Mouse (Mus musculus): ENCODE results near the gene Ttpal.

The Ttpal gene

GRCm38 (mm10) chr2:163602101-163602971 lies at the start of gene Ttpal:
Gene Ttpal (plus strand): TSS chr2:163602314.
- no peak for DNase-seq (ENCODE audit: low read depth)

- DNase-seq (ENCODE audit: low read depth), result no peak
Measured at GRCm38 (mm10) chr2:163552518-163552929, 49.6 kb upstream of the Ttpal start.

GRCm38 (mm10) chr2:163554425-163554982 lies 47.6 kb upstream of the Ttpal start:
- DNase-seq (ENCODE audit: low read depth), result no peak

- no peak for DNase-seq (ENCODE audit: low read depth)
Measured at GRCm38 (mm10) chr2:163554996-163555395, 47.1 kb upstream of the Ttpal start.

- DNase-seq (ENCODE audit: low read depth), result no peak
Measured at GRCm38 (mm10) chr2:163555417-163555816, 46.7 kb upstream of the Ttpal start.

GRCm38 (mm10) chr2:163558548-163558947 lies 43.6 kb upstream of the Ttpal start:
- no peak for DNase-seq (ENCODE audit: low read depth)

- DNase-seq (ENCODE audit: low read depth), result no peak
Measured at GRCm38 (mm10) chr2:163559236-163559635, 42.9 kb upstream of the Ttpal start.

- no peak for DNase-seq (ENCODE audit: low read depth)
Measured at GRCm38 (mm10) chr2:163560247-163560646, 41.9 kb upstream of the Ttpal start.

- no peak for DNase-seq (ENCODE audit: low read depth)
Measured at GRCm38 (mm10) chr2:163561258-163561948, 40.7 kb upstream of the Ttpal start.

- no peak for DNase-seq (ENCODE audit: low read depth)
Measured at GRCm38 (mm10) chr2:163564646-163565045, 37.5 kb upstream of the Ttpal start.

GRCm38 (mm10) chr2:163574321-163574720 lies 27.8 kb upstream of the Ttpal start:
- no peak for DNase-seq (ENCODE audit: low read depth)

- DNase-seq (ENCODE audit: low read depth), result no peak
Measured at GRCm38 (mm10) chr2:163575248-163575647, 26.9 kb upstream of the Ttpal start.

GRCm38 (mm10) chr2:163577986-163578385 lies 24.1 kb upstream of the Ttpal start:
- no peak for DNase-seq (ENCODE audit: low read depth)

- DNase-seq (ENCODE audit: low read depth), result peak; percentile 49
Measured at GRCm38 (mm10) chr2:163580069-163580945, 21.8 kb upstream of the Ttpal start.

GRCm38 (mm10) chr2:163583226-163584087 lies 18.7 kb upstream of the Ttpal start:
- no peak for DNase-seq (ENCODE audit: low read depth)

GRCm38 (mm10) chr2:163584088-163584426 lies 18.1 kb upstream of the Ttpal start:
- DNase-seq (ENCODE audit: low read depth), result no peak

- DNase-seq (ENCODE audit: low read depth), result no peak
Measured at GRCm38 (mm10) chr2:163586384-163587261, 15.5 kb upstream of the Ttpal start.

- no peak for DNase-seq (ENCODE audit: low read depth)
Measured at GRCm38 (mm10) chr2:163587506-163587905, 14.6 kb upstream of the Ttpal start.

- DNase-seq (ENCODE audit: low read depth), result no peak
Measured at GRCm38 (mm10) chr2:163590211-163590610, 11.9 kb upstream of the Ttpal start.

GRCm38 (mm10) chr2:163590996-163591395 lies 11.1 kb upstream of the Ttpal start:
- DNase-seq (ENCODE audit: low read depth), result no peak
